Mouse (Mus musculus) hindbrain, embryonic 16.5 days (tissue): ENCODE measurements around the gene Dbi. TPM values are rescaled to one million over a fixed set of nuclear protein-coding genes. Genes with fewer than 3 reads are reported as not detected.
A peak's percentile ranks its signal among the peaks of the same experiment; 100 is the strongest.

Source experiments
- ATAC-seq: fragments of 200-750 bp; cut with Nextera tagmentation; 2 replicates; pipeline ENCODE4 v1.8.0; 2017; ENCODE audit warnings: moderate TSS enrichment, moderate library complexity
- H3K27ac ChIP-seq: fragments of 300-500 bp; sonication (generic); 2 replicates; pipeline ENCODE4 v1.5.1; 2014; ENCODE audit warnings: low read depth, mild to moderate bottlenecking, control low read depth, low read length, moderate library complexity
- H3K27me3 ChIP-seq: fragments of 300-500 bp; sonication (generic); replicated peaks from 2 replicates; pipeline ENCODE4 v1.6.1; 2014; ENCODE audit warnings: low read length; ENCODE audit not compliant: control insufficient read depth, insufficient read depth
- H3K36me3 ChIP-seq: fragments of 300-500 bp; sonication (generic); 2 replicates; pipeline ENCODE4 v1.6.1; 2014; ENCODE audit warnings: mild to moderate bottlenecking, low read length, moderate library complexity, mixed read lengths; ENCODE audit not compliant: control insufficient read depth, insufficient read depth
- H3K4me1 ChIP-seq: fragments of 300-500 bp; sonication (generic); 2 replicates; pipeline ENCODE4 v1.6.1; 2014; ENCODE audit warnings: low read depth, low read length; ENCODE audit not compliant: control insufficient read depth, insufficient read depth
- H3K4me2 ChIP-seq: fragments of 300-500 bp; sonication (generic); 2 replicates; pipeline ENCODE4 v1.6.1; 2014; ENCODE audit warnings: mild to moderate bottlenecking, low read length, control low read depth, moderate library complexity
- H3K4me3 ChIP-seq: fragments of 300-500 bp; sonication (generic); 2 replicates; pipeline ENCODE4 v1.5.1; 2014; ENCODE audit warnings: mild to moderate bottlenecking, low read length, control low read depth, moderate library complexity
- H3K9ac ChIP-seq: fragments of 300-500 bp; sonication (generic); 2 replicates; pipeline ENCODE4 v1.6.1; 2014; ENCODE audit warnings: low read depth, mild to moderate bottlenecking, control low read depth, low read length, moderate library complexity
- H3K9me3 ChIP-seq: fragments of 300-500 bp; sonication (generic); 2 replicates; pipeline ENCODE4 v1.6.1; 2014; ENCODE audit warnings: mild to moderate bottlenecking, low read length, moderate library complexity; ENCODE audit not compliant: control insufficient read depth
- WGBS: fragments of 180-500 bp; shearing (Covaris S2); extraction: QIAGEN DNeasy Blood & Tissue Kit; methylation state at CpG from one replicate; pipeline ENCODE4 v1.1.7; 2014; 5-methylcytosine and 5-hydroxymethylcytosine counted together
- polyA plus RNA-seq: library from polyadenylated mRNA; unstranded; fragments of >200 nt; fragmentation: Nextera tagmentation; extraction: Ambion mirVana; gene quantifications from 2 replicates; pipeline ENCODE4 v1.2.1, GENCODE M21; 2015

Dbi gene
- polyA plus RNA-seq, 1 experiment from 2014 or later: 1,756 TPM

DNA sequence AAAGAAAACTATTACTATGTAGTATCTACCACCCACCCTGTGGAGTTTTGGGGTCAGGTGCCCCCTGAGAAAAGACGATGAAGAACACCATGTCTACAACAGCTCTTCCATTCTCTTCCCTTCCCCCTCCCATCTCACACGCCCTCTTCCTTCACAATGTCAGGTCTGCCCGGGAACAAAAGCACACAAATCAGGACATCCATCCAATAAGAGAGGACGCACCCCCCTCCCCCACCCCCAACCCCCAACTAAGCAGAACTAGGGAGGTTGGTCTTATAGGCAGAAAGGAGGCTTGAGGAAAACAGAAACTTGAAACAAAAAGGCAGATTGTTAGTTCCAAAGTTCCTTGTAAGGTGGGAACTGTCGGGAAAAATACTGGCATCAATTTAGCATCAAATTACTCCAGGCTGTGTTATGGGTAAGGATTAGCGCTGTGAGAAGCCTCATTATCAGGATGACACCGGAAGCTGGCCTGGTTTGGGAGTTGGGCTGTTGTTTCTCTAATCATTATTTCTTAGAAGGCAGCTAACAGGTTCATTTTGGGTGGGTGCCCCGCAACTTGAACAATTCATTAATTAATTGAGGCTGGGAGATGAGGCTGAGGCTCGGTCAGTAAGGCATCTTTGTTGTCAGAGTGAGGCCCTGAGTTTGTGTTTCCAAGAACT lies 43.0 kb downstream of the Dbi start:
- ATAC-seq: no peak
- Histone ChIP-seq H3K36me3 (no peaks in the 10 kb centered on the region), H3K4me1 (peaks cover 7% of the 10 kb centered on the region), H3K4me2 (no peak overlapping the region), H3K27me3 (peaks cover 5% of the 10 kb centered on the region; the same call in 1 of the 2 replicates), H3K4me3 (no peak overlapping the region), H3K27ac (no peak overlapping the region), H3K9ac (no peak overlapping the region), H3K9me3 (no peaks in the 10 kb centered on the region)
- WGBS: 17% methylated on average over 9 of the region's 9 CpGs

DNA sequence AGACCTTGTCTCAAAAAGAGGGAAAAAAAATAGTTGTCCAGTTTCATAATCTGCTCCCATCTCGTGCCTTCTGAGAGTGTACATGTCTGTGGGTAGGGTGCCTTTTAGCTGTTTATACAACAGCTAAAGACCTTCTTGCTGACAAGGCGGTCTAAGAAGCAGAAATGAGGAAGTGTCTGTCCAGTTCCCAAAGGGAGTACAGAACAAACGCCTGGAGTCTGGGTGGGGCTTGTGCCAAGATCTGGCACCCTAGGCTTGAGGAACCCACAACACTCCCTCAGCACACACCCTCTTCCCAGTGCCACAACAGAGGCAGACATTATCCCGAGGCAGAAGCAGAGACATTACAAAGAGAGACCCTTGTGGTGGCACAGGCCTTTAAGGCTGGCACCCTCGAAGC lies 45.4 kb downstream of the Dbi start:
- Histone ChIP-seq H3K27me3 (peaks cover 16% of the 10 kb centered on the region), H3K4me2 (no peak overlapping the region), H3K9me3 (no peaks in the 10 kb centered on the region), H3K9ac (no peak overlapping the region), H3K4me1 (peaks cover 7% of the 10 kb centered on the region), H3K4me3 (no peak overlapping the region), H3K36me3 (no peaks in the 10 kb centered on the region), H3K27ac (no peak overlapping the region)
- 78% methylated on average over 5 of the region's 5 CpGs for WGBS
- no peak for ATAC-seq

DNA sequence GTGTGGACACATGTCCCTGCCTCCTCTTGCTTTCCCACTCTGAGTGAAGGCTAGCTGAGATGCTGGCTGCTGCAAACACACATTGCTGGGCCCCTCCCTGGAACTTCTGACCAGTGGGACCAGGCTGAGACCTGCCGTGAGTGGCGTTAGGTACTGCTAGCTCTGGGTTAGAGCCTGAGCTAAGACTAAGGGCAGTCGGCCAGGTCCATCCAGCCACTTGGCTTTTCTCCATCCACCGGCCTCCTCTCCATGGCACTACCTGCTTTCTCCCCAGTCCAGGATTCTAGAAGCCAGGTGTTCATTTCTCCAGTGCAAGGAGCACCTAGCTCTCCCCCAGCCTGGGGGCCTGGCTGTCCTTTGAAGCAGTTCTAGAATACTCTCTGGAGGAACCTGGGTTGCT lies 45.9 kb downstream of the Dbi start:
- H3K36me3 ChIP-seq: no peaks in the 10 kb centered on the region
- H3K9me3 ChIP-seq: no peaks in the 10 kb centered on the region
- no peak overlapping the region for H3K27ac ChIP-seq
- H3K4me1 ChIP-seq: peaks cover 7% of the 10 kb centered on the region
- no peak overlapping the region for H3K9ac ChIP-seq
- no peak overlapping the region for H3K4me3 ChIP-seq
- no peak for ATAC-seq
- H3K4me2 ChIP-seq: no peak overlapping the region
- H3K27me3 ChIP-seq: peaks cover 16% of the 10 kb centered on the region
- 79% methylated on average over 4 of the region's 4 CpGs for WGBS

DNA sequence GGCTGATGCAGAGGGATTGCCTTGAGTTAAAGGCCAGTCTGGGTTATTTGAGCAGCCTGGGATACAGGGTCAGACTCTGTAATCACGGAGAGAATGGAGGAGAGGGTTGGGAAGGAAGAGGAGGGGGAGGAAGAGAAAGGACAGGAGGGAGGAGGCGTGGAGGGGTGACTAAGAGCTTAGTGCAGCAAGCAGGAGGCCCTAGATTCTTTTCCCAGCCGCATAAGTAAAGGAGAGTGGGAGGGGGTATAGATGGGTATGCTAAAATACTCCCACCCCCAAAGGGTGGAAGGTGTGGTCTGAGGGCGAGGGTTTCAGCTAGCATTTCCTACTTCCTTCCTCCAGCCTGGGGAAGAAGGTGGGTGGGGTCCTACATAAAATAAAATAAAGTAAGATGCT lies 46.6 kb downstream of the Dbi start:
- H3K36me3 ChIP-seq: no peaks in the 10 kb centered on the region
- no peak for ATAC-seq
- H3K27me3 ChIP-seq: peaks cover 16% of the 10 kb centered on the region
- H3K4me3 ChIP-seq: no peak overlapping the region
- H3K4me1 ChIP-seq: peaks cover 7% of the 10 kb centered on the region
- no peak overlapping the region for H3K4me2 ChIP-seq
- H3K9me3 ChIP-seq: no peaks in the 10 kb centered on the region
- no peak overlapping the region for H3K9ac ChIP-seq
- WGBS: 28% methylated on average over 4 of the region's 4 CpGs
- no peak overlapping the region for H3K27ac ChIP-seq

DNA sequence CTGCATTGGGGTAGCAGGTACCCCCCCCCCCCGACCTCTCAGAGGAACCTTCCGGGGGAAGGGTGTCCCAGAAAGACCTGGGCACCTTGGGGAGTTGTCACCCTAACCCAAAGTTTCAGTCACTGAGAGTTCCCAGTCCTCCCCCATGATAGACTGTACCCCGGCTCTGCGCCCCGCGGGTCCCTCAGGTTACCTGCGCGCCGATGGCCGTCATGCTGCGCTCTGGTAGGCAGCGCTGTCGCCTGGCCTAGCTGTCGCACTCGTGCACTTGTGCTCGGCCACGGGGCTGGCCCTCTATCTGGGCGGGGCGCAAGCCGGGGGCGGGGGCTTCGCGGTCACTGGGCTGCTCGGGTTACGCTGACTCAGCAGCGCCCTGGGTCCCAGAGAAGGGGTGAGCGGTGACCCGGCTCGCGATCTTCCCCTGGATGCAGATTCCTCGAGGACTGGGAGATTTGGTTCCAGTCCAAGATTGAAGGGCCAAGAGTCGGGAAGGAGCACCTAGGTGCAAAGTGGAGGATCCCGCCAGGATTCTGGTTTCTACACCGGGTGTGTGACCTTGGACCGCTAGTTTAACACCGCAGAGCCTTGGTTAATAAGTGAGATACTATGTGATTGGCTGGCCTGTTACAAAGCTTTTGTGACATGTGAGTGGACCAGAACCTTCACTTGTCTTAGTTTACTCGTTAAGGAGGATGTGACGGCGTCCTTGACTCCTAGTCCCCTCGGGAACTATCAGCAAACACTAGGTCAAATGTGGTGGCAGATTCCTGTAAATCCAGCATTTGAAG lies 47.2 kb downstream of the Dbi start, which contains the start of gene Tmem37:
Tmem37 (minus strand) TSS at position 556 of the 788 bp plus-strand sequence.
- ATAC-seq: peak; percentile 67
- H3K4me2 ChIP-seq: peak within 1 kb of the TSS; percentile 80
- no peaks in the 10 kb centered on the region for H3K36me3 ChIP-seq
- H3K27me3 ChIP-seq: peaks cover 16% of the 10 kb centered on the region
- peaks cover 7% of the 10 kb centered on the region for H3K4me1 ChIP-seq
- no peak within 1 kb of the TSS for H3K27ac ChIP-seq
- peak within 1 kb of the TSS; percentile 47 for H3K9ac ChIP-seq
- H3K9me3 ChIP-seq: no peaks in the 10 kb centered on the region
- H3K4me3 ChIP-seq: peak within 1 kb of the TSS; percentile 40
- 4% methylated on average over 40 of the region's 40 CpGs for WGBS

DNA sequence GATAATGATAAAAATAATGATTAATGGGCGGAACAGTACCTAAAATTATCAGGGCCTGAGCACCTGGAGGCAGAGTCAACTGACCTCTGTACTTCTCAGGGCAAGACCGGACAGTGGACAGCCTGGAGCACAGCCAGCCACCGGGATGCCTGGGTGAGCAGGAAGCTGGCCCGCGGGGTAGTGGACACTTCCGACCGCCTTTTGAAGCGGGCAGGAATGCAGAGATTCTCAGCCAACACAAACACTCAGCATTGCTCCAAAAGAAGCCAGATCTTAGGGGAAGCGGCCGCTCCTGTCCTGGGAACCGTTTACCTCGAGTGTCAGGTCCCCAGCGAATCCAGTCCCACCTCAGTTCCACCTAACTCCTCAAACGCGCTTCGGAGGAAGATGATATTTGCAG lies 48.0 kb downstream of the Dbi start:
- Histone ChIP-seq H3K9me3 (no peaks in the 10 kb centered on the region), H3K9ac (0 out of 2 replicates have a peak overlapping the region, but pooled peaks have one; percentile 12), H3K4me2 (peak overlapping the region; percentile 80), H3K4me1 (peaks cover 7% of the 10 kb centered on the region), H3K4me3 (peak overlapping the region; percentile 40), H3K27ac (no peak overlapping the region), H3K27me3 (peaks cover 16% of the 10 kb centered on the region), H3K36me3 (no peaks in the 10 kb centered on the region)
- WGBS: 14% methylated on average over 16 of the region's 16 CpGs
- no peak for ATAC-seq

DNA sequence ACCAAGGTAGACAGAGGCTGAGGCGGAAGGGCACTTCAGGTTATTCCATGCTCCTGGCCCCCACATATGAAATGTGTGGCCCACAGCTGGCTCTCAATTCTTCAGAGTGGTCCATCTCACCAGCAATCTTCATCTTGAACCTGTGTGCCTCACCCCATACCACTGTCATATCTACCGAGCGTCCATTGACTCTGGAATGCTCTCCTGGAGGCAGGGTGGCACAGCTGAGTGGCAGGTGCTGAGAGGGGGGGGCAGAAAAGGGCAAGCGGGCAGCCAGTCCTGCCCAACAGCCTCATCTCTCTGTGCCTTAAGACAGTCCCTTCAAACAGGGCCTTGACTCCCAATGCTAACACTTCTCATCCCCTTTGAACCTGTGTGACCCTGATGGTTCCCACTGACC lies 49.7 kb downstream of the Dbi start:
- Histone ChIP-seq H3K36me3 (no peaks in the 10 kb centered on the region), H3K27ac (no peak overlapping the region), H3K4me3 (no peak overlapping the region), H3K9ac (no peak overlapping the region), H3K27me3 (peaks cover 16% of the 10 kb centered on the region), H3K4me1 (peaks cover 7% of the 10 kb centered on the region), H3K4me2 (no peak overlapping the region), H3K9me3 (no peaks in the 10 kb centered on the region)
- ATAC-seq: no peak
- WGBS: 88% methylated on average over 4 of the region's 4 CpGs

DNA sequence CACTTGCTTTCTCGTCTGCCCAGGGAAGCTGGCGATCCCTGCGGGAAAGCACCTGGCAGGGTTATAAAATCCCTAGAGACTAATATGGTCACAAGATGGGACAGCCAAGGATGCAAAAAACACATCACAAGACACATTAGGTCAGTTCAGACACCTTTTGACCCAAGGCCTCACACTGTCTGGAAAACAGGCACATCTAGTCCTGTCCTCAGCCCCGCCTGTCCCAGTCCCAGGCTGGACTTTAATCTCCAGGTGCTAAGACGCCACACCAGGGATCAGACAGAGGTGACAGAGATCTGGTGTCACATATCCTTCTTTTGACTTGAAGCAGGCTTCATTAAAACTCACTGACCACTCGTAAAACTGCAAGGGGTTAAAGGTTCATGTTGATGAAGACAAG lies 50.7 kb downstream of the Dbi start:
- Histone ChIP-seq H3K27me3 (peaks cover 16% of the 10 kb centered on the region), H3K27ac (no peak overlapping the region), H3K9ac (no peak overlapping the region), H3K4me1 (peaks cover 7% of the 10 kb centered on the region), H3K36me3 (no peaks in the 10 kb centered on the region), H3K4me2 (no peak overlapping the region), H3K4me3 (no peak overlapping the region), H3K9me3 (no peaks in the 10 kb centered on the region)
- no peak for ATAC-seq
- WGBS: 76% methylated on average over 6 of the region's 6 CpGs

DNA sequence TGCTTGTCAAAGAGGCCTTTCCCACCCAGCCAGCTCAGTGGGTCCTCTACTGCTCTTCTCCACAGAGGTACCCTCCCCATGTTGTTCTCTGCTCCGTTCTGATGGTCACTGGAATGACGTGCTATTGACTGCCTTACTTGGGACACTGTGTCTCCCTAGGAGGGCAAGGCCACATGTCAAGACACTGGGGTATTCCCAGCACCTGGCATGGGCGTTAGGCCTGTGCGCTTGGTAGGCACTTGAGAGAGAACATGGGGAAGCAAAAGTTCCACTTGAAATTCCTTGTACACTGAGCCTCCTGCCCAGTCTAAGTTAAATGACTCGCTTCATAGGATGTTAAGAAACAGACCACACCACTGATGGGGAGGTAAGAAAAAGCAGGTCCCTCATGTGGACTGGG lies 51.8 kb downstream of the Dbi start:
- WGBS: 83% methylated on average over 5 of the region's 5 CpGs
- Histone ChIP-seq H3K9ac (no peak overlapping the region), H3K4me1 (peaks cover 7% of the 10 kb centered on the region), H3K27me3 (peaks cover 11% of the 10 kb centered on the region), H3K4me2 (no peak overlapping the region), H3K27ac (no peak overlapping the region), H3K9me3 (no peaks in the 10 kb centered on the region), H3K4me3 (no peak overlapping the region), H3K36me3 (no peaks in the 10 kb centered on the region)
- no peak for ATAC-seq
